Mouse (Mus musculus) c-Kit-positive CD71-positive TER-119-positive erythroid progenitor cells, embryonic 14.5 days (primary cell): ENCODE data around the gene Snrpd2.

Source experiments
- DNase-seq: peaks from one replicate; pipeline ENCODE4 v3.0.0-alpha.2; 2013; ENCODE audit warnings: low spot score

The Snrpd2 gene

GRCm38 (mm10) chr7:19149626-19150025 lies at the start of gene Snrpd2:
Snrpd2 (plus strand) TSS chr7:19149722.
- peak; percentile 96 for DNase-seq

GRCm38 (mm10) chr7:19100290-19100689 lies 49.2 kb upstream of the Snrpd2 start:
- DNase-seq, result no peak

- no peak for DNase-seq
Observed at GRCm38 (mm10) chr7:19103741-19104140, 45.8 kb upstream of the Snrpd2 start.

- no peak for DNase-seq
Observed at GRCm38 (mm10) chr7:19104486-19104885, 45.0 kb upstream of the Snrpd2 start.

- no peak for DNase-seq
Observed at GRCm38 (mm10) chr7:19107436-19107835, 42.1 kb upstream of the Snrpd2 start.

- DNase-seq, result no peak
Observed at GRCm38 (mm10) chr7:19109565-19109964, 40.0 kb upstream of the Snrpd2 start.

GRCm38 (mm10) chr7:19118028-19118771 lies 31.3 kb upstream of the Snrpd2 start, which contains the start of gene Gm4969:
Gm4969 (minus strand) TSS chr7:19118368.
- DNase-seq, result no peak

GRCm38 (mm10) chr7:19119083-19119482 lies 30.4 kb upstream of the Snrpd2 start:
- DNase-seq, result no peak

- peak; percentile 96 for DNase-seq
Observed at GRCm38 (mm10) chr7:19119631-19120429, 29.7 kb upstream of the Snrpd2 start, which contains the start of gene Fbxo46. Fbxo46 (plus strand) TSS chr7:19119859.

- DNase-seq, result no peak
Observed at GRCm38 (mm10) chr7:19121686-19122085, 27.8 kb upstream of the Snrpd2 start.

- no peak for DNase-seq
Observed at GRCm38 (mm10) chr7:19124713-19125112, 24.8 kb upstream of the Snrpd2 start.

- no peak for DNase-seq
Observed at GRCm38 (mm10) chr7:19127744-19128143, 21.8 kb upstream of the Snrpd2 start.

GRCm38 (mm10) chr7:19129396-19129795 lies 20.1 kb upstream of the Snrpd2 start:
- DNase-seq, result no peak

- DNase-seq, result no peak
Observed at GRCm38 (mm10) chr7:19130657-19131056, 18.9 kb upstream of the Snrpd2 start.

GRCm38 (mm10) chr7:19131324-19131848 lies 18.1 kb upstream of the Snrpd2 start:
- peak; percentile 86 for DNase-seq

GRCm38 (mm10) chr7:19136168-19136567 lies 13.4 kb upstream of the Snrpd2 start:
- DNase-seq, result no peak

GRCm38 (mm10) chr7:19136673-19137334 lies 12.7 kb upstream of the Snrpd2 start:
- DNase-seq, result no peak

GRCm38 (mm10) chr7:19137380-19137779 lies 12.1 kb upstream of the Snrpd2 start:
- DNase-seq, result no peak

GRCm38 (mm10) chr7:19146793-19147192 lies 2.7 kb upstream of the Snrpd2 start:
- DNase-seq, result no peak

- DNase-seq, result no peak
Observed at GRCm38 (mm10) chr7:19147497-19148045, 2.0 kb upstream of the Snrpd2 start.

- DNase-seq, result no peak
Observed at GRCm38 (mm10) chr7:19148180-19148874, 1.2 kb upstream of the Snrpd2 start.
